Mouse (Mus musculus): ENCODE measurements around the gene Snrnp27. TPM values are rescaled to one million over a fixed set of nuclear protein-coding genes. Genes with fewer than 3 reads are reported as not detected.
A peak's percentile ranks its signal among the peaks of the same experiment; 100 is the strongest.

Gene Snrnp27
- polyA plus RNA-seq (2012; ENCODE audit: insufficient read depth, insufficient read length, low replicate concordance, missing spikeins): not detected in 2 replicates

GRCm38 (mm10) chr6:86683872-86684654 is at the start of gene Snrnp27:
Snrnp27 (minus strand) TSS chr6:86684522.
- TF ChIP-seq CTCF (IDR thresholded peaks at IDR 0.05; ENCODE audit: insufficient read depth, low read depth, low read length) (no peak), POLR2A (IDR thresholded peaks at IDR 0.05; ENCODE audit: insufficient read depth, low read depth, low read length) (peak; percentile 80)
- peak within 1 kb of the TSS; percentile 78 for H3K4me3 ChIP-seq (ENCODE audit: insufficient read depth, low read depth, low read length)
- 0 out of 2 replicates have a peak, but pooled peaks cover 3% of the 10 kb centered on the region for H3K4me1 ChIP-seq (ENCODE audit: control insufficient read depth, insufficient read depth, low read length)
- 2% methylated on average over 36 of the region's 36 CpGs for WGBS
- peak within 1 kb of the TSS; percentile 64 for H3K27ac ChIP-seq (ENCODE audit: insufficient read depth, low read depth, low read length)

DNA sequence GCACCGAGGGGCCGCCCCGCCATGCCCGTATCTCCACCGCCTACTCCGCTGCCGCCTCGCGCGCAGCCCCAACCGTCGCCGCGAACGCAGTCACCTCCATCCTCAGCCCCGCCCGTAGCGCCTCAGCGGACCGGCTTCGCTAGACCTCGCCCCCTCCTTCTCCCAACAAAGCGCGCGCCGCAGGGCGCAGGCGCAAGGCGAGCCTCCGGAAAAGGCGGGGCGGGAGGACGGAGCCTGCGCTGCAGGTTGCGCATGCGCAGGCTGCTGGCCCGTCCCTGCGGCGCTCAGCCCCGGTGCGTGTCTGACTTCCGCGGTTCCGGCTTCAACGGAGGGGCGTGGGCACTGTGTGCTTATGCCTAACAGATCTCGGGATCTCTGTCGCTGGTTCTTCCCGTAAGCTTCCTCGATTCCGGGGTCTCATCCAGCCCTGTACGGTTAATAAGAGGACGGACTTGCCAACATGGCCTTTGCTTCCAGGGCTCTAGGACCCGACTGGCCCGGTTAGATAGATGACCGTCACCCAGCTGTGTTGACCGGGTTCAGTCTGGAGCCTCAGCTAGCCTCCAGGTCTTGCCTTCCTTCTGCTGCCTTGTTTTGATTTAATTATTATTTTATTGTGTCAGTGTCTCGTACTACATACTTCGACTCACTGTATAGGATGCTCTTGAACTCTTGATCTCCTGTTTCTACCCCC is 49.0 kb upstream of the Snrnp27 start, which contains the start of gene Gmcl1:
Gene Gmcl1, minus strand, starts transcription at position 201 of the 694 bp plus-strand sequence.
- WGBS: under 1% methylated on average over 59 of the region's 59 CpGs
- H3K27ac ChIP-seq (ENCODE audit: insufficient read depth, low read depth, low read length): peak within 1 kb of the TSS; percentile 15; the same call in 1 of the 2 replicates
- TF ChIP-seq POLR2A (IDR thresholded peaks at IDR 0.05; ENCODE audit: insufficient read depth, low read depth, low read length) (peak; percentile 91), CTCF (IDR thresholded peaks at IDR 0.05; ENCODE audit: insufficient read depth, low read depth, low read length) (no peak)

DNA sequence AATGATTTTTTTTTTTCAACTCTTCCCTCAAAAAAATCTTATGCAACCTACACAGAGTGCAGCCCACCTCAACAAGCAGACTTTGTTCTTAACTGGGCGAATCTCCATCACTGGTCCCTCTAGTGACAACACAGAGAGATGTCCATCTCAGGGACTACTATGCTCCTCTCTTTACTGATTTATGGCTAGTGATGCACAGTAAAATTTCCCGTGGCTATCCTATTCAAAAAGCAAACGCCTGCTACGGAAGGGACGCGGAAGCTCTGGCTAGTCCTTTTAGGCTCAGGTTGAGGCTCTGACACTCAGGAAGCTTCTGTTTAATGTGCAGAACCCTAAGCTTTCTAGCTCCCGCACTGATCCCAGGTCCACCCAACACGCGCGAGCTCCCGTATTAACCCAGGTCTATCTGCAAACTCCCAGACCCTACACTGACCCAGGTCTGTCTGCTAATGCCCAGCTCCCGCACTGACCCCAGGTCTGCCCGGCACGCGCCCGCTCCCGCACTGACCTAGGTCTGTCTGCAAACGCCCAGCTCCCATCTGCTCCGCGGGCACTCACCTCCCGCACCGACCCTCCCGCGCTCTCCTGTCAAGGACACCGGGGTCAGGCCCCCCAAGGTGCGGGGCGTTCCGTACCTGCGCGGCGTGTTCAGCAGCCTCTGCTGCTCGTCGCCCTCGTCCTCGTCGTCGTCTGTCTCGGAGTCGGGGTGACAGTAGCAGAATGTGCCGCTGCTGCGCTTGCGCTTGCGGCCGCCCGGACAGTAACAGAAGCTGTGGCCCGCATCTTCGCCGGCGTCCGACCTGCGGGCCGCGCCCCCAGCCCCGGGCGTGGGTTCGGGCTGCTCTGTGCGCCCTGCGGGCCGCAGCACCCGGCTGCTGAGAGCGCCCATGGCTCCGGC is 48.2 kb upstream of the Snrnp27 start:
- peaks cover 4% of the 10 kb centered on the region; the same call in 1 of the 2 replicates for H3K4me1 ChIP-seq (ENCODE audit: control insufficient read depth, insufficient read depth, low read length)
- under 1% methylated on average over 62 of the region's 62 CpGs for WGBS
- peak overlapping the region; percentile 77 for H3K4me3 ChIP-seq (ENCODE audit: insufficient read depth, low read depth, low read length)
- TF ChIP-seq POLR2A (IDR thresholded peaks at IDR 0.05; ENCODE audit: insufficient read depth, low read depth, low read length) (no peak), CTCF (IDR thresholded peaks at IDR 0.05; ENCODE audit: insufficient read depth, low read depth, low read length) (no peak)
- H3K27ac ChIP-seq (ENCODE audit: insufficient read depth, low read depth, low read length): peak overlapping the region; percentile 15; the same call in 1 of the 2 replicates

More for the DNA sequence above, 49.0 kb upstream of the Snrnp27 start, which contains the start of gene Gmcl1:
- H3K4me1 ChIP-seq (ENCODE audit: control insufficient read depth, insufficient read depth, low read length): peaks cover 4% of the 10 kb centered on the region; the same call in 1 of the 2 replicates
- peak within 1 kb of the TSS; percentile 77 for H3K4me3 ChIP-seq (ENCODE audit: insufficient read depth, low read depth, low read length)

- no peak for TF ChIP-seq POLR2A (IDR thresholded peaks at IDR 0.05; ENCODE audit: insufficient read depth, low read depth, low read length)
- no peak for TF ChIP-seq CTCF (IDR thresholded peaks at IDR 0.05; ENCODE audit: insufficient read depth, low read depth, low read length)
- H3K27ac ChIP-seq (ENCODE audit: insufficient read depth, low read depth, low read length): no peak overlapping the region
- no peaks in the 10 kb centered on the region for H3K4me1 ChIP-seq (ENCODE audit: control insufficient read depth, insufficient read depth, low read length)
- WGBS: 87% methylated on average over 5 of the region's 5 CpGs
- no peak overlapping the region for H3K4me3 ChIP-seq (ENCODE audit: insufficient read depth, low read depth, low read length)
These were observed 44.4 kb upstream of the Snrnp27 start for GRCm38 (mm10) chr6:86728711-86729110.

DNA sequence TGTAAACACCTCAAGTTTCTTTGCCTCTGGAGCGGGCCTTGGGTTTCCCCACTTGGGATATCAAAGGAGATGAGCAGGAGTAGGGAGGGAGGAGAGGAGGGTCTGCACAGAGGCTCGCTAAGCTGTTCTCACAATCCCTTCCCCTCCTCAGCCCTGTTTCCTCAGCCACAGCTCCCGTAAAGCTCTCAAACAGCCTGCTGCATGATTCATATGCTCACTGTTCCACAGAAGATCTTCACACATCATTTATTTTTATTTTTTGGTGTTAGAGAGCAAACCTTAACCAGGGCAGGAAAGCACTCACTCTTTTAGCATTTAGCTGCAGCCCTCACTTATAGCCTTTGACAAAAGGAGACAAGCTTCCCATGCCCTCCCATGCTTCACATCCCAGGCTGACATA is 37.7 kb upstream of the Snrnp27 start:
- Histone ChIP-seq H3K4me1 (ENCODE audit: control insufficient read depth, insufficient read depth, low read length) (no peaks in the 10 kb centered on the region), H3K4me3 (ENCODE audit: insufficient read depth, low read depth, low read length) (no peak overlapping the region), H3K27ac (ENCODE audit: insufficient read depth, low read depth, low read length) (no peak overlapping the region)
- WGBS: 90% methylated on average over 3 of the region's 3 CpGs
- no peak for TF ChIP-seq POLR2A (IDR thresholded peaks at IDR 0.05; ENCODE audit: insufficient read depth, low read depth, low read length)
- TF ChIP-seq CTCF (IDR thresholded peaks at IDR 0.05; ENCODE audit: insufficient read depth, low read depth, low read length): no peak

- Histone ChIP-seq H3K4me1 (ENCODE audit: control insufficient read depth, insufficient read depth, low read length) (no peaks in the 10 kb centered on the region), H3K4me3 (ENCODE audit: insufficient read depth, low read depth, low read length) (no peak overlapping the region), H3K27ac (ENCODE audit: insufficient read depth, low read depth, low read length) (no peak overlapping the region)
- WGBS: 90% methylated on average over 4 of the region's 4 CpGs
- TF ChIP-seq POLR2A (IDR thresholded peaks at IDR 0.05; ENCODE audit: insufficient read depth, low read depth, low read length) (no peak), CTCF (IDR thresholded peaks at IDR 0.05; ENCODE audit: insufficient read depth, low read depth, low read length) (no peak)
These were observed 23.9 kb upstream of the Snrnp27 start for GRCm38 (mm10) chr6:86708072-86708774.

DNA sequence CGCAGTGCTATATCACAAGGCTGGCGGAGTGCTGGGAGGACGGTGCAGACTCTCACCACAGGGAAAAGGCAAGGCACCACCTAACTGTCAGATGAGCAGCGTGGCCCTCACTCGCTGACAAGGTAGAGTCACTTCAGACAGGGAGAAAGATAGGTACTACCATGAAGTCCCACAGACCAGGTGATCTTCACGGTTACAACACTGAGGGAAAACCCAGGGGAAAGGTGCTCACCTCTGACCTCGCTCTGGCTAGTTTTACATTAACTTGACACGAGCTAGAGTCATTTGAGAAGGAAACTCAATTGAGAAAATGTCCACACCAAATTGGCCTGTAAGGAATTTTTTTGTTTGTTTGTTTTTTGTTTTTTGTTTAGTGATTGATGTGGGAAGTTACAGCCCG is 18.3 kb upstream of the Snrnp27 start:
- TF ChIP-seq POLR2A (IDR thresholded peaks at IDR 0.05; ENCODE audit: insufficient read depth, low read depth, low read length): no peak
- TF ChIP-seq CTCF (IDR thresholded peaks at IDR 0.05; ENCODE audit: insufficient read depth, low read depth, low read length): no peak
- WGBS: 94% methylated on average over 9 of the region's 9 CpGs
- H3K27ac ChIP-seq (ENCODE audit: insufficient read depth, low read depth, low read length): no peak overlapping the region

DNA sequence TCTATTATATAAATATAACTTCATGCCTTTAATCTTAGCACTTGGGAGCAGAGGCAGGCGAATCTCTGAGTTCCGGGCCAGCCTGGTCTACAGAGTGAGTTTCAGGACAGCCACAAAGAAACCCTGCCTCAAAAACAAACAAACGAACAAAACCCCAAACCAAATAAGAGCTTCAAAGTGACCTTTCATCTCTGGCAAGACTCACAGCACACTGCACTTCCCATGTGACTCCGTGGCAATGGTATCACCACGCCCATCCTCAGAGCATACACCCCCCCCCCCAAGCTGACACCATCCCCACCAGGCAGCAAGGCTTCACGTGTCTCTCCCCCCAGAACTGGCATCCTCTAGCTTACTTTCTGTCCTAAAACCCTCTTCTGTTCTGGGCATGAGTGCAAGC is 13.6 kb upstream of the Snrnp27 start:
- H3K27ac ChIP-seq (ENCODE audit: insufficient read depth, low read depth, low read length): no peak overlapping the region
- H3K4me1 ChIP-seq (ENCODE audit: control insufficient read depth, insufficient read depth, low read length): no peaks in the 10 kb centered on the region
- no peak overlapping the region for H3K4me3 ChIP-seq (ENCODE audit: insufficient read depth, low read depth, low read length)
- TF ChIP-seq POLR2A (IDR thresholded peaks at IDR 0.05; ENCODE audit: insufficient read depth, low read depth, low read length) (no peak), CTCF (IDR thresholded peaks at IDR 0.05; ENCODE audit: insufficient read depth, low read depth, low read length) (no peak)
- 87% methylated on average over 6 of the region's 6 CpGs for WGBS

More for the DNA sequence above, 18.3 kb upstream of the Snrnp27 start:
- H3K4me1 ChIP-seq (ENCODE audit: control insufficient read depth, insufficient read depth, low read length): no peaks in the 10 kb centered on the region
- H3K4me3 ChIP-seq (ENCODE audit: insufficient read depth, low read depth, low read length): no peak overlapping the region
